Mouse (Mus musculus): Measurements from ENCODE around the gene Olfm2.

GRCm38 (mm10) chr9:20705981-20706380 lies 40.2 kb downstream of the Olfm2 start:
- TF ChIP-seq POLR2A (IDR thresholded peaks at IDR 0.05; ENCODE audit: borderline replicate concordance, control insufficient read depth, low read depth, low read length) (no peak), CTCF (IDR thresholded peaks at IDR 0.05; ENCODE audit: control insufficient read depth, insufficient read depth, low read length) (no peak)

Data from bone marrow, adult 2 months (tissue).